Mouse (Mus musculus): ENCODE results near the gene Gckr.

- TF ChIP-seq POLR2A (IDR thresholded peaks at IDR 0.05; ENCODE audit: borderline replicate concordance, extremely low read depth, low read depth, low read length) (no peak), CTCF (IDR thresholded peaks at IDR 0.05; ENCODE audit: insufficient read depth, low read length) (no peak)
These were observed 17.8 kb upstream of the Gckr start for GRCm38 (mm10) chr5:31279245-31279988.
